Mouse (Mus musculus): Measurements from ENCODE around the gene Tecpr1.
A peak's percentile ranks its signal among the peaks of the same experiment; 100 is the strongest.

Gene Tecpr1

GRCm38 (mm10) chr5:144251876-144252577, 28.6 kb upstream of the Tecpr1 start:
- DNase-seq (ENCODE audit: low spot score in 2 of 2), result no peak

GRCm38 (mm10) chr5:144249871-144250270, 26.5 kb upstream of the Tecpr1 start:
- DNase-seq (ENCODE audit: low spot score in 2 of 2), result peak in 1 of 2 experiments; percentile 36

GRCm38 (mm10) chr5:144247906-144248585, 24.6 kb upstream of the Tecpr1 start:
- no peak for DNase-seq (ENCODE audit: low spot score in 2 of 2)

GRCm38 (mm10) chr5:144247307-144247706, 23.9 kb upstream of the Tecpr1 start:
- DNase-seq (ENCODE audit: low spot score in 2 of 2), result no peak

GRCm38 (mm10) chr5:144246669-144247068, 23.3 kb upstream of the Tecpr1 start:
- DNase-seq (ENCODE audit: low spot score in 2 of 2), result no peak

GRCm38 (mm10) chr5:144245592-144245991, 22.2 kb upstream of the Tecpr1 start:
- DNase-seq (ENCODE audit: low spot score in 2 of 2), result no peak

- no peak for DNase-seq (ENCODE audit: low spot score in 2 of 2)
These were observed 20.6 kb upstream of the Tecpr1 start, which contains the start of gene Bri3 for GRCm38 (mm10) chr5:144243901-144244487. Gene Bri3 (plus strand): TSS chr5:144244437.

GRCm38 (mm10) chr5:144238969-144239368, 15.6 kb upstream of the Tecpr1 start:
- DNase-seq (ENCODE audit: low spot score in 2 of 2), result no peak

GRCm38 (mm10) chr5:144234714-144235113, 11.3 kb upstream of the Tecpr1 start:
- DNase-seq (ENCODE audit: low spot score in 2 of 2), result no peak

GRCm38 (mm10) chr5:144234222-144234621, 10.8 kb upstream of the Tecpr1 start:
- no peak for DNase-seq (ENCODE audit: low spot score in 2 of 2)

GRCm38 (mm10) chr5:144232531-144232930, 9.1 kb upstream of the Tecpr1 start:
- DNase-seq (ENCODE audit: low spot score in 2 of 2), result no peak

GRCm38 (mm10) chr5:144231410-144231809, 8.0 kb upstream of the Tecpr1 start:
- DNase-seq (ENCODE audit: low spot score in 2 of 2), result no peak

- no peak for DNase-seq (ENCODE audit: low spot score in 2 of 2)
These were observed 6.8 kb upstream of the Tecpr1 start for GRCm38 (mm10) chr5:144230216-144230615.

- no peak for DNase-seq (ENCODE audit: low spot score in 2 of 2)
These were observed 2.8 kb upstream of the Tecpr1 start for GRCm38 (mm10) chr5:144226220-144226619.

- no peak for DNase-seq (ENCODE audit: low spot score in 2 of 2)
These were observed 743 bp upstream of the Tecpr1 start for GRCm38 (mm10) chr5:144223899-144224816.

- peak in 1 of 2 experiments; percentile 35 for DNase-seq (ENCODE audit: low spot score in 2 of 2)
These were observed 458 bp downstream of the Tecpr1 start for GRCm38 (mm10) chr5:144222811-144223502.

- DNase-seq (ENCODE audit: low spot score in 2 of 2), result no peak
These were observed 2.1 kb downstream of the Tecpr1 start for GRCm38 (mm10) chr5:144221305-144221704.

GRCm38 (mm10) chr5:144219936-144220335, 3.5 kb downstream of the Tecpr1 start:
- DNase-seq (ENCODE audit: low spot score in 2 of 2), result no peak

GRCm38 (mm10) chr5:144219306-144219705, 4.1 kb downstream of the Tecpr1 start:
- DNase-seq (ENCODE audit: low spot score in 2 of 2), result no peak

GRCm38 (mm10) chr5:144218061-144218460, 5.4 kb downstream of the Tecpr1 start:
- DNase-seq (ENCODE audit: low spot score in 2 of 2), result no peak

- no peak for DNase-seq (ENCODE audit: low spot score in 2 of 2)
These were observed 7.4 kb downstream of the Tecpr1 start for GRCm38 (mm10) chr5:144215992-144216391.
